Mouse (Mus musculus) erythroblast, adult 5-6 weeks (primary cell): ENCODE data around the gene Gstp3. TPM values are rescaled to one million over a fixed set of nuclear protein-coding genes. Genes with fewer than 3 reads are reported as not detected.

Experiments used
- ATAC-seq: replicated peaks from 2 replicates; pipeline ENCODE4 v1.8.0; 2016; ENCODE audit warnings: moderate number of reproducible peaks, mild to moderate bottlenecking, moderate TSS enrichment, inconsistent platforms; ENCODE audit not compliant: poor library complexity, low FRiP score, severe bottlenecking
- total RNA-seq, 2 experiments: library from RNA; stranded (forward) in 1 of 2; stranded (reverse) in 1 of 2; fragments of 150-400 nt in 1 of 2; fragments of 200-764, 138-1000 nt in 1 of 2; gene quantifications; 2 replicates each; pipeline versions ENCODE4 v1.2.3 to v1.2.4; 2015 to 2017; ENCODE audit warnings: low replicate concordance in 2 of 2

The Gstp3 gene
- total RNA-seq, 2 experiments from 2014 or later = 11.1 to 30.2 TPM

GRCm38 (mm10) chr19:4092750-4093149 lies 33.4 kb upstream of the Gstp3 start:
- no peak for ATAC-seq

- no peak for ATAC-seq
Observed at GRCm38 (mm10) chr19:4091383-4091782, 32.0 kb upstream of the Gstp3 start.

GRCm38 (mm10) chr19:4090446-4090845 lies 31.1 kb upstream of the Gstp3 start:
- no peak for ATAC-seq

GRCm38 (mm10) chr19:4089128-4089527 lies 29.8 kb upstream of the Gstp3 start:
- ATAC-seq = no peak

- ATAC-seq = no peak
Observed at GRCm38 (mm10) chr19:4088146-4088545, 28.8 kb upstream of the Gstp3 start.

- ATAC-seq = no peak
Observed at GRCm38 (mm10) chr19:4087090-4087489, 27.7 kb upstream of the Gstp3 start.

- no peak for ATAC-seq
Observed at GRCm38 (mm10) chr19:4086156-4086555, 26.8 kb upstream of the Gstp3 start.

- no peak for ATAC-seq
Observed at GRCm38 (mm10) chr19:4084984-4085383, 25.6 kb upstream of the Gstp3 start.

- no peak for ATAC-seq
Observed at GRCm38 (mm10) chr19:4083826-4084225, 24.5 kb upstream of the Gstp3 start.

GRCm38 (mm10) chr19:4083316-4083715 lies 23.9 kb upstream of the Gstp3 start:
- no peak for ATAC-seq

- no peak for ATAC-seq
Observed at GRCm38 (mm10) chr19:4082219-4082965, 23.0 kb upstream of the Gstp3 start.

- ATAC-seq = no peak
Observed at GRCm38 (mm10) chr19:4081394-4081793, 22.0 kb upstream of the Gstp3 start, which contains the start of gene Cabp2. Gene Cabp2 (plus strand): TSS chr19:4081578.

- ATAC-seq = peak; percentile 82
Observed at GRCm38 (mm10) chr19:4080511-4081009, 21.2 kb upstream of the Gstp3 start.

- ATAC-seq = peak; percentile 66
Observed at GRCm38 (mm10) chr19:4079594-4079993, 20.2 kb upstream of the Gstp3 start.

GRCm38 (mm10) chr19:4075531-4075930 lies 16.2 kb upstream of the Gstp3 start:
- ATAC-seq = no peak

- ATAC-seq = no peak
Observed at GRCm38 (mm10) chr19:4072706-4073424, 13.5 kb upstream of the Gstp3 start.

GRCm38 (mm10) chr19:4071406-4071805 lies 12.0 kb upstream of the Gstp3 start:
- ATAC-seq = no peak

GRCm38 (mm10) chr19:4070756-4071155 lies 11.4 kb upstream of the Gstp3 start:
- no peak for ATAC-seq

GRCm38 (mm10) chr19:4070311-4070710 lies 10.9 kb upstream of the Gstp3 start:
- no peak for ATAC-seq

GRCm38 (mm10) chr19:4068717-4069410 lies 9.5 kb upstream of the Gstp3 start:
- ATAC-seq = no peak
